Mouse (Mus musculus) stomach, embryonic 16.5 days (tissue): Measurements from ENCODE around the gene Stat6. TPM values are rescaled to one million over a fixed set of nuclear protein-coding genes. Genes with fewer than 3 reads are reported as not detected.

Experiments used
- ATAC-seq: fragments of 200-750 bp; cut with Nextera tagmentation; 2 replicates; pipeline ENCODE4 v1.8.0; 2017; ENCODE audit warnings: moderate number of reproducible peaks, moderate TSS enrichment; ENCODE audit not compliant: insufficient read depth, low FRiP score
- H3K27ac ChIP-seq: fragments of 300-500 bp; sonication (generic); 2 replicates; pipeline ENCODE4 v1.5.1; 2014; ENCODE audit warnings: low read length
- H3K27me3 ChIP-seq: fragments of 300-500 bp; sonication (generic); 2 replicates; pipeline ENCODE4 v1.6.1; 2014; ENCODE audit warnings: low read length, control low read depth, mixed read lengths; ENCODE audit not compliant: control insufficient read depth, insufficient read depth
- H3K36me3 ChIP-seq: fragments of 300-500 bp; sonication (generic); 2 replicates; pipeline ENCODE4 v1.6.1; 2014; ENCODE audit warnings: low read length; ENCODE audit not compliant: control insufficient read depth, insufficient read depth
- H3K4me1 ChIP-seq: fragments of 300-500 bp; sonication (generic); 2 replicates; pipeline ENCODE4 v1.6.1; 2014; ENCODE audit warnings: low read length, control low read depth, mixed read lengths; ENCODE audit not compliant: control insufficient read depth, insufficient read depth
- H3K4me2 ChIP-seq: fragments of 300-500 bp; sonication (generic); 2 replicates; pipeline ENCODE4 v1.6.1; 2014; ENCODE audit warnings: low read depth, low read length, mixed read lengths
- H3K4me3 ChIP-seq: fragments of 300-500 bp; sonication (generic); replicated peaks from 2 replicates; pipeline ENCODE4 v1.5.1; 2014; ENCODE audit warnings: mild to moderate bottlenecking, low read length
- H3K9ac ChIP-seq: fragments of 300-500 bp; sonication (generic); 2 replicates; pipeline ENCODE4 v1.6.1; 2014; ENCODE audit warnings: low read length
- H3K9me3 ChIP-seq: fragments of 300-500 bp; sonication (generic); replicated peaks from 2 replicates; pipeline ENCODE4 v1.6.1; 2016; ENCODE audit warnings: low read length, control low read depth; ENCODE audit not compliant: control insufficient read depth
- WGBS: fragments of 180-500 bp; shearing (Covaris S2); extraction: QIAGEN DNeasy Blood & Tissue Kit; methylation state at CpG from one replicate; pipeline ENCODE4 v1.1.7; 2014; 5-methylcytosine and 5-hydroxymethylcytosine counted together
- polyA plus RNA-seq: library from polyadenylated mRNA; unstranded; fragments of >200 nt; fragmentation: Nextera tagmentation; extraction: Ambion mirVana; gene quantifications from 2 replicates; pipeline ENCODE4 v1.2.1, GENCODE M21; 2015

The Stat6 gene
- polyA plus RNA-seq, 1 experiment from 2014 or later: 49.7 TPM

DNA sequence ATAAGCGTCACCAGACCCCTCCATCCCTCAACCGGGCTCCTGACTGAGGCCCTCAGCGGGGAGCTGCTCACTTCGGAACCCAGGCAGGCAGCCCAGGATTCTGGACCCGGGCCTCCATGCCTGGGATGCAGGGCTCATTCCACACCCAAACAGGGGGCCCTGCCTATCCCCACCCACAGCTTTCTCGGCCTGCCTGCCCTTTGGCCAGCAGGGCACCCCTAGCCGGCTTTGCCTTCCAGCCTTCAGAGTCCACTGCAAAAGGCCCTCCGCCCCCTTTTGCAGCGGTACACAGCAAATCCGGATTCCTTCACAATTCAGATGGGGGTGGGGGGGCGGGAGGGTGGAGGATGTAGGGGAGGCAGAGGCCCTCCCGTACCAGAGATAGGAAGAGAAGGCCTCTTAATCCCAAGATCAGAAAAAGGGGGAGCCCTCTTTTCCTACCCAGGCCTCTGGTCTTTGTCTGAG, 22.8 kb upstream of the Stat6 start:
- Histone ChIP-seq H3K27ac (peak overlapping the region; percentile 95), H3K4me1 (peaks cover 52% of the 10 kb centered on the region), H3K4me2 (peak overlapping the region; percentile 96), H3K9me3 (no peaks in the 10 kb centered on the region), H3K4me3 (peak overlapping the region; percentile 87), H3K27me3 (no peaks in the 10 kb centered on the region), H3K36me3 (no peaks in the 10 kb centered on the region), H3K9ac (peak overlapping the region; percentile 95)
- WGBS: 6% methylated on average over 12 of the region's 12 CpGs
- no peak for ATAC-seq

DNA sequence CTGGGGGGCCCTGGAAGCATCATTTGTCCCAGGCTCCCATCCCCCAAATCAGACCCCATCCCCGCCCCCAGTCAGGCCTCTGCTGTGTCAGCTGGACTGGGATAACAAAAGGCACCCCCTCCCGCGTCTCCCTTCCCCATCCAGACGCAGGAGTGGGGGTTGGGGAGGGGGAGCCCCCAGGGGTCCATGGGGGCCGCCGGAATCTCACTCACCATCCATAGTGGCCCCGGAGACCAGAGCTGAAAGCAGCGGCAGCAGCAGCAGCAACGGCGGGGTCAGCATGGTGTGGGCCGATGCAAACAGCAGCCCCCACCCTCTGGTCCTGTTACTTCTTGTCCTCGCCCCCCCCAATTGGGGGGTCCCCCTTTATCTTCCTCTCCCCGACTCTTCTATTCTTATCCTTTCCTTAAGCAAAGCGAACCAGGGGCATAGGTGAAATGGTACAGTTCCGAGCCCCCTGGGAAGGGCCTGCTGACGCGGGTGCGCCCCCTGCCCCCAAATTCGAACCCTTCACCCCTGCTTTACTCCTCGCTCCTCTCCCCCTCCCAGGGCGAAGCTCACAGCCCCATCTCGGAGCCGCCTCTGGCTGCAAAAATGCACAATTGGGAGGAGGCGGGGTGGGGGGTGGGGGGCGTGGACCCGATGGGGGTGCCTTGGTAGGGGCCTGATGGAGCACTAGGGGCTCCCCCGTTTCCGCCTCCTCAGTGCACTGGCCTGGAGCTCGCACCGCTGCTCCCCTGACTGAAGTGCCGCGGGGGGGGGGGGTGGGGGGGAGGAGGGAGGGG, 22.2 kb upstream of the Stat6 start, which contains the start of gene Lrp1:
Gene Lrp1, minus strand, starts transcription at position 743 of the 785 bp plus-strand sequence.
- Histone ChIP-seq H3K27ac (peak within 1 kb of the TSS; percentile 100), H3K4me2 (peak within 1 kb of the TSS; percentile 96), H3K36me3 (no peaks in the 10 kb centered on the region), H3K4me1 (peaks cover 46% of the 10 kb centered on the region), H3K27me3 (no peaks in the 10 kb centered on the region), H3K9ac (peak within 1 kb of the TSS; percentile 95), H3K9me3 (no peaks in the 10 kb centered on the region), H3K4me3 (peak within 1 kb of the TSS; percentile 87)
- ATAC-seq: peak; percentile 77
- 0% methylated on average over 25 of the region's 32 CpGs for WGBS

DNA sequence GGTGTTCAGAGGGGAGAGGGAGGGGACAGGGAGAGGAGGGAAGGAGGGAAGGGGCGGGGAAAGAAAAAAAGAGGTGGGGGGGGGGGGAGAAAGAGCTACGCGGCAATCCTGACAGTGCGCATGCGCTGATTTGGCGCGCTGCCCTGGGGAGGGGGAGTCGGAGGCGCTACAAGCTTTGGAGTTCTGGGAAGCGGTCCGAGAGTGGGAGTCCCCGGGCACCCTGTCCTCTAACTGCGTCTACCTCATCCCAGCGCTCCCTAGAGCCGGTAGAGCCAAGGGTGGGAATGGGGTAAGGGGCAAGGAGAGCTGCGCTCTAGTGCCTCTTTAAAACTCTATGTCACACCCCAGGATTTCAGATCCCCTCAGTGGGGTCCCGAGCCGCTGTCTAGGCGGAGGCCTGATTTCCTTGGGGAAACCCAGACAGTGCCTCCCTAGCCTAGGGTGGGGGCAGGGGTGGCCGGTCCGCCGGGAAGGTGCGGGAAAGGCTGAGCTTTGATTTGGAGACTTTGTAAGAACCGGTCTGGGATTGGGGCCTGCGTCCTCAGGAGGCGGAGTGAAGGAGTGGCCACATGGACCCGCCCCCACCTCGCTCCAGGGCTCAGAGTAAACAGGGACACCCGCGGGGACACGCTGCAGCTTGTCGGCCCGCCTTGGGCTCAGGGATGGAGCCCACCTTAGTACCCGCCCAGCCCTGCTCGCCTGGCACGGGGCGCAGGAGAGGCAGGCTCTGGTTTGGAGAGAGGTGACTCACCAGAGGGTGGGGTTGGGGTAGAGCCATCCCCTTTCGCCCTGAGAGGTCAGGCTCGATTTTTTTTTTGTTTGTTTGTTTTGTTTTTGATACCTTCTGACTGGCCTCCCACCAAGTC, 21.4 kb upstream of the Stat6 start:
- peak; percentile 90 for ATAC-seq
- WGBS: under 1% methylated on average over 39 of the region's 39 CpGs
- H3K4me1 ChIP-seq: peaks cover 37% of the 10 kb centered on the region

GRCm38 (mm10) chr10:127622057-127622392, 20.8 kb upstream of the Stat6 start:
- no peaks in the 10 kb centered on the region for H3K27me3 ChIP-seq
- H3K9ac ChIP-seq: peak overlapping the region; percentile 86
- peak overlapping the region; percentile 100 for H3K27ac ChIP-seq
- ATAC-seq: peak; percentile 27; the same call in 1 of the 2 replicates
- H3K36me3 ChIP-seq: no peaks in the 10 kb centered on the region
- H3K4me3 ChIP-seq: peak overlapping the region; percentile 87
- peaks cover 8% of the 10 kb centered on the region for H3K9me3 ChIP-seq
- H3K4me2 ChIP-seq: peak overlapping the region; percentile 96
- WGBS: under 1% methylated on average over 13 of the region's 13 CpGs
- peaks cover 32% of the 10 kb centered on the region for H3K4me1 ChIP-seq

More for the DNA sequence above, 21.4 kb upstream of the Stat6 start:
- Histone ChIP-seq H3K9ac (peak overlapping the region; percentile 95), H3K4me2 (peak overlapping the region; percentile 96), H3K27me3 (no peaks in the 10 kb centered on the region), H3K36me3 (no peaks in the 10 kb centered on the region), H3K4me3 (peak overlapping the region; percentile 87), H3K27ac (peak overlapping the region; percentile 100), H3K9me3 (peaks cover 4% of the 10 kb centered on the region)

DNA sequence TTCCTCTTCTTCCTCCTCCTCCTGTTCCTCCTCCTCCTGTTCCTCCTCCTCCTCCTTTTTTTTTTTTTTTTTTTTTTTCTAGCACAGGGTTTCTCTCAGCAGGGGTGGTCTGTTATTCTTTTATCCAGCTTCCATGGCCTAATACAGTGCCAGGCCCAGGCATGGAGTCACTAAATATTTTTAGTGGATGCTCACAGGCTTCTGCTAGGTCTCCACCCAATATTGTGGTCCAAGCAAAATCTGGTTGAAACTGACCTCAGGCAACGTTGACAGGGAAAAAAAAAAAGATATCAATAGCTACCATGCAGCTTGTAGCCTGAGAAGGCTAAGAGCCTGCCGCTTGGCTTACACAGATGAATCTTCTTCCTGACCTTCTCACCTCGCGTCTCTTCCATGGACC, 20.1 kb upstream of the Stat6 start:
- 64% methylated on average over 4 of the region's 4 CpGs for WGBS
- Histone ChIP-seq H3K4me2 (peak overlapping the region; percentile 96; the same call in 1 of the 2 replicates), H3K4me1 (peaks cover 25% of the 10 kb centered on the region), H3K36me3 (no peaks in the 10 kb centered on the region), H3K27me3 (no peaks in the 10 kb centered on the region), H3K9me3 (peaks cover 8% of the 10 kb centered on the region), H3K9ac (no peak overlapping the region), H3K4me3 (no peak overlapping the region), H3K27ac (peak overlapping the region; percentile 100; the same call in 1 of the 2 replicates)
- ATAC-seq: no peak

GRCm38 (mm10) chr10:127623439-127624216, 19.2 kb upstream of the Stat6 start:
- Histone ChIP-seq H3K4me3 (no peak overlapping the region), H3K9me3 (peaks cover 8% of the 10 kb centered on the region)
- 91% methylated on average over 6 of the region's 6 CpGs for WGBS

DNA sequence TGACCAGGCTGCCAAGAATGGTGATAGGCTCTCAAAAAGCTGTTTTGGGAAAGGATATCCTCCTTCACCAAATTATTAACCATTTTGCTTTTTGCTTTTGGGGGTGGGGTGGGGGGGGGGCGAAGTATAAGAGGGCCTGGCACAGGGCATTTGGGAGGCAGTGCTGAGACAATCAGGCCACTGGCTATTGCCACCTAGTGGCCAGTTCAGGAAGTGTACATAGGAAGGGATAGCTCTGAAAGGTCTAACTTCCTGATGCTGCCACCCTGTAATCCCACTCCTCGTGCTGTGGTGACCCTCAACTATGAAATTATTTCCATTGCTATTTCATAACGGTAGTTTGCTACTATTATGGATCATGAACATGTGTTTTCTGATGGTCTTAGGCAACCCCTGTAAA, 16.4 kb upstream of the Stat6 start:
- Histone ChIP-seq H3K36me3 (no peaks in the 10 kb centered on the region), H3K4me1 (0 out of 2 replicates have a peak, but pooled peaks cover 4% of the 10 kb centered on the region), H3K9me3 (peaks cover 8% of the 10 kb centered on the region), H3K4me3 (no peak overlapping the region), H3K9ac (no peak overlapping the region), H3K27ac (no peak overlapping the region), H3K27me3 (no peaks in the 10 kb centered on the region), H3K4me2 (no peak overlapping the region)
- ATAC-seq: no peak
- WGBS: 84% methylated on average over 3 of the region's 3 CpGs

More at GRCm38 (mm10) chr10:127623439-127624216, 19.2 kb upstream of the Stat6 start:
- Histone ChIP-seq H3K4me1 (peaks cover 17% of the 10 kb centered on the region), H3K27ac (no peak overlapping the region), H3K27me3 (no peaks in the 10 kb centered on the region), H3K9ac (no peak overlapping the region), H3K36me3 (no peaks in the 10 kb centered on the region), H3K4me2 (no peak overlapping the region)
- ATAC-seq: no peak

DNA sequence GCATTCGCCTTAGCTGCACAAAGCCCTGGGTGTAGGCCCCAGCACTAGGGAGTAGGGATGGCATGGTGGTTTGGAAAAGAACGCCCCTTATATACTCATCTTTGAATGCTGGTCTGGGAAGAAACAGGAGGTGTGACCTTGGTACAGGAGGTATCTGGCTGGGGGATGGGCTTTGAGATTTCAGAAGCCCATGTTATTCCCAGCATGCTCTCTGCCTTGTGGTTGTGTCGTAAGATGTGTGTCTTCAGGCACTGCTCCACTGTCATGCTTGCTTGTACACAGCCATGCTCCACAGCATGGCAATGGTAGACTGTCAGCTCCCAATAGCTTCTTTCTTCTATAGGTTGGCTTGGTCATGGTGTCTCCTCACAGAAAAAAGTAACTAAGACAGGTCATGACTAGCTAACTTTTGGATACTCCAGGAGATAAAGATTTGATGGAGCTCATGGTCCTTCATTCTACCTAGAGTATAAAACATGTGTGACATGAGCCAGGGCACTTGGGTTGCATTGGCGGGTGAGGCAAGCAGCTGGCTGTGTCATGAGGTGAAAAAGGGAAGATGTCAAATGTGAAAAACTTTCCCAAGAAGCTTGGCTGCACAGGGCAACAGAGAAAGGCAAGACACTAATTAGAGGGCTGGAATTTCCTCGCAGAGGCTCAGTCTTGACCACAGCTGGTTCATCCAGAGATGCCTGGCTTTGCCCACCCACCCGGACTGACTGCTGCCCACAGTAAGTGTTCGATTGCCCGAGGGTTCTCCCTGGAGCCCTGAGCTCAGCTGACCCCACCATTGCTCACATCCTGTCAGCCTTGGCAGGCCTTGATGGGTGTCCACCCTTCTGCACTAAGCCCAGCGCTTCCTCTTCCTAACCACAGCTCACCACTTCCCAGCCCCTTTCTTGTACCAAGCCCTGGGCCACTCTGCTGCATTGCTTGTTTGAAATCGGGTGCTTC, 11.2 kb upstream of the Stat6 start:
- H3K4me3 ChIP-seq: no peak overlapping the region
- peaks cover 5% of the 10 kb centered on the region; the same call in 1 of the 2 replicates for H3K4me1 ChIP-seq
- peaks cover 2% of the 10 kb centered on the region; the same call in 1 of the 2 replicates for H3K9me3 ChIP-seq
- H3K27ac ChIP-seq: no peak overlapping the region
- H3K27me3 ChIP-seq: no peaks in the 10 kb centered on the region
- 72% methylated on average over 10 of the region's 10 CpGs for WGBS
- H3K4me2 ChIP-seq: no peak overlapping the region
- ATAC-seq: no peak
- H3K36me3 ChIP-seq: no peaks in the 10 kb centered on the region
- H3K9ac ChIP-seq: no peak overlapping the region
